ENCODE assay signal across 15 mouse cellular contexts in genomic region chr4:62641656-62642055, GRCm38 (mm10).
DNase-seq lines count a peak whose midpoint lies in the region; ATAC-seq and TF ChIP-seq lines count a peak whose summit lies in the region.
"Had no signal": no experiment of that assay in that cellular context is flagged by ENCODE, and none has a peak within 500 bp of the region (broad histone marks: within the 10 kb centered on the region; RNA-seq: fewer than 3 reads in every experiment).

No protein-coding gene starts in this region.

- H3K27me3 ChIP-seq in kidney, postnatal 0 days (ENCODE audit: insufficient read depth, low read length): no peaks in the 10 kb centered on the region
- H3K27me3 ChIP-seq in embryonic facial prominence, embryonic 13.5 days: no peaks in the 10 kb centered on the region
- peaks cover 4% of the 10 kb centered on the region; the same call in 1 of the 2 replicates for H3K27me3 ChIP-seq in limb, embryonic 12.5 days

- H3K9me3 ChIP-seq in kidney, postnatal 0 days (replicated peaks; ENCODE audit: low read length): no peaks in the 10 kb centered on the region
- H3K9me3 ChIP-seq in embryonic facial prominence, embryonic 13.5 days: no peaks in the 10 kb centered on the region
- no peaks in the 10 kb centered on the region for H3K9me3 ChIP-seq in limb, embryonic 12.5 days
- H3K9me3 ChIP-seq: midbrain, embryonic 12.5 days had no signal

- H3K9ac ChIP-seq in kidney, postnatal 0 days (ENCODE audit: low read depth, low read length): no peak overlapping the region
- H3K9ac ChIP-seq in embryonic facial prominence, embryonic 13.5 days: no peak overlapping the region
- H3K9ac ChIP-seq in limb, embryonic 12.5 days (replicated peaks): no peak overlapping the region
- H3K9ac ChIP-seq: midbrain, embryonic 12.5 days had no signal

- 58% methylated on average over 3 of the region's 3 CpGs for WGBS in kidney, postnatal 0 days
- WGBS in embryonic facial prominence, embryonic 13.5 days: 64% methylated on average over 3 of the region's 3 CpGs
- 74% methylated on average over 3 of the region's 3 CpGs for WGBS in limb, embryonic 12.5 days

- DNase-seq in gastrocnemius, adult 2 months: no peak
- DNase-seq in gastrocnemius, adult 18-20 months (ENCODE audit: low spot score): no peak
- DNase-seq in kidney, postnatal 0 days (ENCODE audit: low spot score): no peak
- no peak for DNase-seq in kidney, adult 8-10 months
- DNase-seq in cerebellum, postnatal 25 days: no peak
- no peak for DNase-seq in retina, embryonic 14.5 days (ENCODE audit: low spot score)
- DNase-seq: gastrocnemius, postnatal 14 days; lung, adult 18-20 months; right cerebral cortex, postnatal 4 days; thymus, postnatal 14 days had no signal

- TF ChIP-seq CTCF in gastrocnemius, adult 2 months (IDR thresholded peaks at IDR 0.05): no peak
- no peak for TF ChIP-seq CTCF in kidney, postnatal 0 days (IDR thresholded peaks at IDR 0.05; ENCODE audit: low read depth)

- no peak for ATAC-seq in kidney, postnatal 0 days (replicated peaks; ENCODE audit: low FRiP score, low read depth)
- ATAC-seq in embryonic facial prominence, embryonic 13.5 days (ENCODE audit: insufficient number of reproducible peaks, insufficient read depth, low FRiP score, low TSS enrichment, low read depth): no peak
- no peak for ATAC-seq in limb, embryonic 12.5 days (ENCODE audit: insufficient number of reproducible peaks, insufficient read depth, low FRiP score, low TSS enrichment, low read depth)
- ATAC-seq: activated CD4-positive, CD25-positive, alpha-beta regulatory T cell, adult 4 months had no signal

- peaks cover 16% of the 10 kb centered on the region; the same call in 1 of the 2 replicates for H3K4me1 ChIP-seq in kidney, postnatal 0 days (replicated peaks; ENCODE audit: insufficient read depth, low read length)
- H3K4me1 ChIP-seq in embryonic facial prominence, embryonic 13.5 days: peaks cover 30% of the 10 kb centered on the region
- peaks cover 30% of the 10 kb centered on the region for H3K4me1 ChIP-seq in limb, embryonic 12.5 days (replicated peaks)

- intact Hi-C loops in gastrocnemius, adult 2 months (cut with DNase I): no loop called here

- H3K4me3 ChIP-seq in gastrocnemius, adult 2 months: no peak overlapping the region
- no peak overlapping the region for H3K4me3 ChIP-seq in kidney, postnatal 0 days (replicated peaks; ENCODE audit: low read depth, low read length)
- no peak overlapping the region for H3K4me3 ChIP-seq in embryonic facial prominence, embryonic 13.5 days
- H3K4me3 ChIP-seq in limb, embryonic 12.5 days (replicated peaks): no peak overlapping the region
- H3K4me3 ChIP-seq: midbrain, embryonic 12.5 days had no signal

- no peaks in the 10 kb centered on the region for H3K36me3 ChIP-seq in kidney, postnatal 0 days (ENCODE audit: insufficient read depth, low read length)
- H3K36me3 ChIP-seq in embryonic facial prominence, embryonic 13.5 days: no peaks in the 10 kb centered on the region
- H3K36me3 ChIP-seq in limb, embryonic 12.5 days: no peaks in the 10 kb centered on the region
- H3K36me3 ChIP-seq: G1E had no signal

- no peak overlapping the region for H3K4me2 ChIP-seq in kidney, postnatal 0 days (ENCODE audit: low read length)
- no peak overlapping the region for H3K4me2 ChIP-seq in embryonic facial prominence, embryonic 13.5 days
- no peak overlapping the region for H3K4me2 ChIP-seq in limb, embryonic 12.5 days
- H3K4me2 ChIP-seq: midbrain, embryonic 12.5 days had no signal

- peak overlapping the region; percentile 81 for H3K27ac ChIP-seq in gastrocnemius, adult 2 months
- peak overlapping the region; percentile 61 for H3K27ac ChIP-seq in kidney, postnatal 0 days
- H3K27ac ChIP-seq in embryonic facial prominence, embryonic 13.5 days: peak overlapping the region; percentile 74
- peak overlapping the region; percentile 80; the same call in 1 of the 2 replicates for H3K27ac ChIP-seq in limb, embryonic 12.5 days
- H3K27ac ChIP-seq: midbrain, embryonic 12.5 days had no signal
